Mouse (Mus musculus) layer of hippocampus, adult 9-10 months (tissue): ENCODE measurements around the gene Zbtb16.

ENCODE experiments used
- DNase-seq: peaks from one replicate; pipeline ENCODE4 v3.0.0; 2022; ENCODE audit warnings: low spot score

Gene Zbtb16

DNA sequence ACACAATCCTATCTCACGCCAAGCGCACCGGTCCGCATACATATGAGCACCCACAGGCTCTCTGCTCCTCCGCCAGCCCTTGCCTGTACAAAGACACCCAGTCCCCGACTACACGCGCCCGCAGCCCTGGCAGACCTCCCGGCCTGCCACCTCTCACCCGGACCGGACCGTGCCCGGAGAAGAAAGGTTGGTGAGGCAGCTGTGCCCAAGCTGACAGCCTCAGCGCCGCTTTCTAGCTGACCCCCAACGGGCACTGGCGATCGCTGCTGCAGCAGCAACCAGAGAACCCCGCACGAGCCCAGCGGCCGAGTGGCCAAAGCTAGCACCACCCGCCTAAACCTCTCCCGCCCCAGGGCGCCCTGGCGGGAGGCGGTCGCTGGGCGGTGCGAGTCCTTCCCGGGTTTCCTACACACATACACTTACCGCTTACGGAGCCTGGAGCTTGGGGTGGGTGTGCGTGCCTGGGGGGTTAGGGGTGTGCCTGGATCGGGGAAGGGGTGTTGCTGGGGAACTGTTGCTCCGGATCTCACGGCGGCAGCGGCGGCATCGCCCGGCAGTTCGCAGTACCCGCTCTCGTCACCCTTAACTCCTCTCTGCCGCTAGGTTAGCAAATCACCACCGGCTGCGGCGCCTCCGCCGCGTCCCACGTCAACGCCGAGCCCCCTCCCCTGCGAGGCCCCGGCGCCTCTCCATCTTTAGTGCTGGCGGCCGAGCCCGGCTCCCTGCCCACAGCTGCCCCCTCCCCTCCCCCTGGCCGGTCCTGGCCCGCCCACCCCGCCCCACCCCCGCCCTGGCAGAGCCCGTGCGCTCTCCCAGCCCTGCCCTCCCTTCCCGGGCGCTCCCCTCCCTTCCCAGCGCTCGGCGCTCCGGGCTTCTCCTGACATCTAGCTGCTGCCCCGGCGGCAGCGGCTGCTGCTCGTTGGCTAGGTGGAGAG is at the start of gene Zbtb16:
Gene Zbtb16, minus strand, starts transcription at position 592 of the 935 bp plus-strand sequence.
- DNase-seq = no peak

DNA sequence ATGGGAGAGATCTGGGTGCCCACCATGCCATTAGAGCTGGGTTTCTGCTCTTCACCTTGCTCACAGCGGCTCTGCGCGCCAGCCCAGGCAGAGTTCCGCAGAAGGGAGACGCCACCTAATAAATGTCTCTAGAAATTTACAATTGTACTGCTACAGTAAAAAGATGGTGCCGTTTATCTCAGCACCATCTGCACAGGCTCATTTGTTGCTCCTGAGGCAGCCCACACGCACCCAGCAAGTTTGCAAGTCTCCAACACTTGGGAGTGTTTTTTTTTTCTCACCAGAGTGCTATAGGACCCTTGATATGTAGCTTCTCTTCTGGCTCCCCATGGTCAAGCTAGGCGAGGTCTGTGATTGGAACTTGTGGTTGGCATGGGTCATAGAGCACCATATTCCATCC is 36.9 kb upstream of the Zbtb16 start:
- DNase-seq = no peak

DNA sequence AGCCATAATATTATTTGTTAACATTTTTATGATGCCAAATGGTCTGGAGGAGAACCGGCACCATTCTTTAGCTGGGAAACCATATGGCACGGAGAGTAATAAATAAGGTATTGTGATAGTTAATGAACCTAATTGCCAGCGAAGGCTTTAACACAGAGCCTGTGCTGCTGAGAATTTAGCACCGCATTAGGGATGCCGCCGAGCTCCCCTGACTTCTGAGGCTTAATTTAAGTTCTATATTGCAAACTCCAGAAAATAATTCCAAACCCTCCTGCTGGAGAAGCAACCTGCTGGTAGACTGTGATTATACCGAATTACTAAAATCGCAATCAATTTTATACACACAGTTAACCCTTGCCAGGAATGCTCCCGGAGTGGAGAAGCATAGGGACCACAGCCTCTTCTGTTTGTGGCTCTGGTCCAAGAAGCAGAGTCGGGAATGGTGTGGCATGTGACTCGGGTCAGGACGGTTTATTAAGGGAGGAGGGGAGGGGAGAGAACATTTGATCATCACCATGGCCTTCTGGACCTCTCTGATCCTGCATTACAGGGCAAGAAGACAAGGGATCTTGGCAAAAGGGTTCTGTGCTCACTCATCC is 30.6 kb upstream of the Zbtb16 start:
- no peak for DNase-seq

DNA sequence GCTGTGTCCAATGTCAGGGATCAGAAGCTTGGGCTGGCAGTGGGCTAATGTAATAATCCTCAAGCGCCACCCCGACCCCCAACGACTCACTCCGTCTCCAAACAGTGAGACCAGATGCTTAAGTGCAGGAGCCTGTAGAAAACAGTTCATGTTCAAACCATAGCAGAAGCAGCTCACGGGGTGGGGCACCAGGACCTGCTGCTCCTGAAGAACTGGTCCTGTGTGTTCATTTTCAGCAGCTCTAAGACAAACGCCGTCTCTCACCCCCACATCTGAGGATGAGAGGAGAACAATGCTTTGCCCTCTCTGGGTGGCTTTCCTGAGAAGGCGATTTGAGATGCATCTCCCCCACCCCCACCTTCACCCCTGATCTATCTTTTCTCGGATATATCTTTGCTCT is 29.2 kb upstream of the Zbtb16 start:
- no peak for DNase-seq

DNA sequence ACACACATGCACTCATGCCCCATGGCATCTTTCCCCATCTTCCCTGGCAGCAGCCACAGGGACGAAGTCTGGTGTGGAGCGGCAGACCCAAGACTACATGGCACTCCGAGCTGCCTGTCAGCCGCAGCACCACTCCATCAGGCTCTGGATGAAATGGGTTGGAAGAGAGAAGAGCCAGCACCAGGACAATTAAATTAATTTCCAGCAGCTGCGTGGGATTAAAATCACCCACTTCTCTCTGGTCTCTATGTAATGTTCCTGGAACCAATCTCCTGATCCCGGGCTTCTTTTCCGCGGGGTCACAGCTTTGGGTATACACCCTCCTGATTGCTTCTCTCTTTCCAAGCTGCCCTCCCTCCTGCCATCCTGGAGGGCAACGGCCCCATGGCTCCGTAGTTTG is 25.5 kb upstream of the Zbtb16 start:
- no peak for DNase-seq

DNA sequence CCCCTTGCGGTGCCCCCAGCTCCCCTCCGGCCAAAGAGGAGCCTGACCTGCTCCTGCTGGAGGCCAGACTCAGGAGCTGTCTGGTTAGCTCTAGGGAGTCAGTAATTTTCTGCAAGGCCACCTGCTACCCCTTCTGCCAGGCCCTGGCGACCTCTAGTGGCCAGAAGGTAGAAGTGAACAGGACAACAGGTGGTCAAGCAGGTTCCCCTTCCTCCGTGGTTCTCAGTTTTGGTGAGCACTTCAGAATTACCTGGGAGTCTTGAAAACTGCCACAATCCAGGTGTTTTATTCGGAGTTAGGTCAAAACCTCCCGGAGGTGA is 24.5 kb upstream of the Zbtb16 start:
- DNase-seq = peak; percentile 35

DNA sequence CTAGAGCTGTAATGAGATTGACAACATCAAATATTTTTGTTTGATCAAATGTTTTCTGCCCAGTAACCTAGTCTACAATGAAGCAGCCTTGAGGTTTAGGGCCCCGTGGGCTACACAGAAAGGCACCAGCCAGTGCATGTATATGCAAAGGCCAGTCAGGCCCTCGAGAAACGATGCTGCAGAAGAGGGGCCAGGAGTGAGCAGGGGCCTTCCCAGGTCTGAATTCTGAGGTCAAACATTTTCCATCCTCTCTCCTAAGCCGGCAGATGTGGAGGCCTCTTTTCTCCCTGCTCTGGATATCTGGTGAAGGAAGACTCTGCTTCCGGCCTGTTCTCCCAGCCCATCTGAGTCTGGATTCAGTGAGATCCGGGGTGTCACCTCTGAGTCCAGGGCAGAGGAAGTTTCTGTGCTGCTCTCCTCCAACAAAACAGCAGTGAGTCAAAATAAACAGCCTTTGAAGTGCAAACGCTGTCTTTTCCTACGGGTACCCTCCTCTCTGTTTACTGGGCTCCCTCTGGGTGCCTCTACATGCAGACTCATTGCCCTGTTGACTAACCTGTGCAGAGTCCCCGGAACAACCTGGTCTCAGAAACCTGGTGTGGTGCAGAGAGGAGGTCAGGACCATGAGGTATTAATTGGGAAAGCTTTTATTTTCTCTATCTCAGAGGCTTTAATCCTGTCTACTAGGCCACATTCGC is 24.0 kb upstream of the Zbtb16 start:
- DNase-seq = no peak

DNA sequence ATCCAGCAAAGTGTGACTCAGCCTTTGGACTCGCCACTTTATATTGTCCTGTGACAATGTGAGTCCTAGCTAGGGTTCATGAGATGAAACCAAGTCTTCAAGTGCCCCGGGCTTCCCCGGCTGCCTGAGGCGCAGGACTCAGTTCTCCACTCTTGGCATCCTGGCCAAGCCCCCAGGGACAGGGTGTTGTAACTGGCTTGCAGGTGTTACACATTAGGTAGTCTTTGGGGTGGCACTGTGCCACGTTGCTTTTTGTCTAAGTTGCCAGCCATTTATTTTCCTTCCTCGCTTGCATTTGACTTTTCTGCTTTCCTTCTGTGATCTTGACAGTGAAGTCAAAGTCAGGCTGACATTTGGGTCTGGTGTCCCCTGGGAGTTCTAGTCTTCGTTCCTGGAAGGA is 21.9 kb upstream of the Zbtb16 start:
- DNase-seq = no peak

DNA sequence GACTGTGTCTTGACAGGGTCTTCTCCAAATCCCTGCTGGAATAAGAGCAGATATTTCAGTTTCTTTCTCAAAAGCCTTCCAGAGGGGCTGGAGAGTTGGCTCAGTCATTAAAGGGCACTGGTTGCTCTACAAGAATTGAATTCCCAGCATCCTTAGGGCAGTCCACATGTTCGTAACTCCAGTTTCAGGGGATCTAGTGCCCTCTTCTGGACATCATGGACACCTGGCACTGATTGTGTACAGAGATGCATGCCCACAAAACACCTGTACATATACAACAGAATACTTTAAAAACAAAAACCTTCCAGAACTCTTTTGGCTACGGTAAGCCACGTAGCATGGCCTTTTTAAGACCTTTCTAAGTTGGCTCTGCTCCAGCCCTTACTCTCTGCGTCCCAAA is 20.2 kb upstream of the Zbtb16 start:
- no peak for DNase-seq

DNA sequence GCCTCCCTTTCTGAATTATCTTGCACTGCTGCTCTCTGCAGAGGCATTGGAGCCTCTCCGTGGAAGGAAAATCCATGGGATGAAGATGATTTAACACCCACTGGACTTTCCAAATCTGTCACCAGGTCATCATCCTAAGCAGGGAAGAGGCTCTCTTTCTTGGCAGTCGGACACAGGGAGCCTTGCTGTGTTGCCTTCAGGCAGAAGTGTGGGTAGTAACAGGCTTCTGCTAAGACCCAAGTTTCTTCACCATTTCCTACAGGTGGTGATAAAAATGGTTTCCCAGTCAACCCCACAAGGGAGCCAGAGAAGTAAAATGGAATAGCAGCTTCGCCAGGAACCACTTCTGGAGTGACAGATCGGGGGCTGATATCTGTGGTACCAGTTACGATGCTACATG is 13.5 kb upstream of the Zbtb16 start:
- DNase-seq = no peak

DNA sequence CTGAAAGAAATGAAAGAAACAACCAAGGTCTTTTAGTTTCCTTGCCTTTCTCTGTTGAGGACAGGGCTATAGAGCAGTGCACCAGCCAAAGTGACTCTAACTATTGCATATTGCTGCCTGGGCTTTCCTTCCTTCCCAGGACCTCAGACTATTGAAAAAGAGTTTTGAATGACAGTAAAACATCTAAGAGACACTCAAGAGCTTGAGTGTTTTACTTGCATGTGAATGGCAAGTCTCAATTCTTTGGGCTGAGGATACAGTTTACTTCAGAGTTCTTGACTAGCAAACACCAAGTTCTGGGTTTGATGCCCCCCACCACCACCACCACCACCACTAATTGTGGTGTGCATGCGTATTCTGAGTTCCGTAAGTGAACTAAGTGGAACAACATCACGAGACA is 3.5 kb upstream of the Zbtb16 start:
- DNase-seq = no peak

DNA sequence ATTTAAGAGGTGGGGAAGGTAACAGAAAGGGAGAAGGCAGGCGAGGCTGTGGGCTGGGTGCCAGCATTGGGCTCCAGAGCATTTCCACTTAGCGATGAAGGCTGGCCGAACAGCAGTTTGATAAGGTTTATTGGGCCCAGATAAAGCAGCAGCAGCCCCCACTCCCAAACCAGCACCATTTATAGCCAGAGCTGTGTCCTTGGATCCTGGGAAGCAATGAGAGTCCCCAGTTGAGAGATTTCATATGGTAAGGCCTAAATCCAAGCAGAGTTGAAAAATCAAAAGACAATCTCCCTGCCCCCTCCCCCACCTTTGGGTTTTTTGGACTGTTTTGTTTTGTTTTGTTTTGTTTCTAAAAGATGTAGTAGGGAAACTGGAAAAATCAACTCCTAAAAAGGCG is 2.3 kb upstream of the Zbtb16 start:
- DNase-seq = no peak

DNA sequence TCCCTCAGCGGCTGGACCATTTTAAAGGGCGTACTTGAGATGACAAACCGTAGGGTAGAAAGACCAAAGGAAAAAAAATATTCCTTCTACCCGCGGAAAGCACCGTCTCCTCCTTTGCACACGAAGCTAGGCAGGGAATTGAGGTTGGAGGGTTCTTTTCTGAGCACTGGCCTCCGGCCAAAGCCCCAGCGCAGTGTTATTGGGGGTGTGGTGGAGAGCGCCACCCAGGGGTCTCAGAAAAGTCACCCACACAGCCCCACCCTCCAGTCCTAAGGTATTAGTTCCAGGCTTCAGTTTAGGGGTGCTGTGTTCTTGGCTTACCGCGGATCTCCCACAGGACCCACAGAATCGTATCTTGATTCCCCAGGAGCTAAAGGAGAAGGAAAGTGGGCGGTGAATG is 1.2 kb upstream of the Zbtb16 start:
- DNase-seq = no peak

DNA sequence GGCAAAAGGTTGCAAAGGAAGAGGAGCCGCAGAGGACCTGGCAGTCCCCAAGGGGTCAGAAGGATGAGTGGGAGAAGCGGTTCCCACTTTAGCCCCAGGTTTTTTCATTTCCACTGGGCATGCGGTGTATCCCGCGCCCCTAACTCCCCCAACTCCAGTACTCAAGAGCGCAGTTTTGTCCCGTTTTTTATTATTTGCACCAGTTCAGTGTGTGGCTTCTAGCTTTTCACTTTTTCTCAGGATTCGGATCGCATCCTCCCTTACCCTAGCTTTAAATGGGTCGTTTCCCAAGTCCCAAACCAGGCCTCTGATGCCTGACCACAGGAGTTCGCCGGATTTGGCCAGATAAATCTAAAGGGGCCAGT is 526 bp upstream of the Zbtb16 start:
- DNase-seq = no peak

DNA sequence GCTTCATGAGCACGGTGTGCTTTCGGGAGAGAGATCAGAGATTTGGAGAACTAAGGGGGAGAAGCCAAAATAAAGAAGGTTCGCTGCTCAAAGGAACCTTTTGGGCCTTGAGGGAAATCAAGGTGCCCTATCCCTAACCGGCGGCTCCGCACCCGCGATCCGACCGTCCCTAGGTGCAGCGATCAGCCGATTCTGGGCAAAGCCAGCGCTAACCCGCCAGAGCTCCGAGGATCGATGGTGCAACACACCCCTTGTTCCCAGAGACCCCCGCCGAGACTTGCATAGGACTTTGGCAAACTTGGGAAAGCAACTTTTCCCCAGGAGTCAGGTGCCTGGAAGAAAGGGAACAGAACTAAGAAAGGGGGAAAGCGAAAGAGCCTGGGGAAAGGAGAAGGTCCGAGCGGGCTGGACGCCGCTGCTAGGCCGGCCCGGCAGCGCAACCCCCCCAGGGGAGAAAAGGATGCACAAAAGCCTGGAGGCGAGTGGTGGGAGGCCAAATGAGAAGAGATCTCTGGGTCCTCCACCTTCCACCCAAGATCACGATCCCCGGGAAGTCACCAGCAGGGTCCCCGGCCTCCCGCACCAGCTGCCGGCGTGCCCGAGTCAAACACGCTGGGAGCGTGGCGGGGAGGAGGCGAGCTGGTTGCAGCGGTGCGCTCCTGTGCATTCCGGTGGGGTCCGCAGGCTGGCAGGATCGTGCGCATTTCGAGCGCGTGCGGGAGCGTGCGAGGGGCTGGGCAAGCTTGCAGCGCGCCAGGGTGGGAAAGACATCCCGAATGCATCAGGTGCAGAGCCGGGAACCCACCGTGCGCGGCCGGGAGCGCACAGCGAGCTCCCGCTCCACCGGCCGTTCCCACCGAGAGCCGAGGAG is 1.2 kb downstream of the Zbtb16 start:
- no peak for DNase-seq

DNA sequence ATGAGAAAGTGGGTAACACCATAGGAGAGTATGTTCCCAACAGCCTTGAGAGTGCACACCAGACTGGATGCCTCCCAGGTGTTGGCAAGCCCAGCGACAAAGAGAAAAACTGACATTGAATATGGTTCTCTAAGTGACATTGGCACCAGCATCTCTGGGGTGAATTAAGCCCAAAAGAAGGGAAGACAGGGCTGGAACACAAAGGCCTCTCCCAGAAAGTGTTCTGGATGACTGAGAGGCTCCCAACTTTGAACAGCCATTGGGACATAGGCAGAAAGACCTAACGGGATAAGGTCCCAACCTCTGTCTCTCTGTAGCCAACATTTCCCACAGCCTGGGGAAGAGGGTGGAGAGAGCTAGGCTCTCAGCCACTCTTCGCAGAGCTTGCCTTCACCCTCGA is 2.0 kb downstream of the Zbtb16 start:
- DNase-seq = no peak

DNA sequence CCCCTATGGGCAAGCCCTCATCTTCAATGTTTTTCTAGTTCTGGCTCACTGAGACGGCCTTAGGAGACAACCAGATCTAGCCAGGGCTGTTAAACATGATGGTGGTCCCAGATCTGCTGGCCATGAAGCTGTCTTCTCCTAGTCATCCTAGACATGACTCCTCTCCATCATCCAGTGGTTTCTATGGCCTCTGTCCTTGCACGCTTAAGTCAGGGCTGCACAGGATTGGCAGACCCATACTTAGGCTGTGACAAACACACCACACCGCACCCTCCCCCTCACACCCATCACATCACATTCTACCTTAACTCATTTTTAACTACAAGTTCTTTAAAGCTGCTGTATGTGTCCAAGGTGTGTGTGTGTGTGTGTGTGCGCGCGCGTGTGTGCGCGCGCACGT is 2.5 kb downstream of the Zbtb16 start:
- no peak for DNase-seq

DNA sequence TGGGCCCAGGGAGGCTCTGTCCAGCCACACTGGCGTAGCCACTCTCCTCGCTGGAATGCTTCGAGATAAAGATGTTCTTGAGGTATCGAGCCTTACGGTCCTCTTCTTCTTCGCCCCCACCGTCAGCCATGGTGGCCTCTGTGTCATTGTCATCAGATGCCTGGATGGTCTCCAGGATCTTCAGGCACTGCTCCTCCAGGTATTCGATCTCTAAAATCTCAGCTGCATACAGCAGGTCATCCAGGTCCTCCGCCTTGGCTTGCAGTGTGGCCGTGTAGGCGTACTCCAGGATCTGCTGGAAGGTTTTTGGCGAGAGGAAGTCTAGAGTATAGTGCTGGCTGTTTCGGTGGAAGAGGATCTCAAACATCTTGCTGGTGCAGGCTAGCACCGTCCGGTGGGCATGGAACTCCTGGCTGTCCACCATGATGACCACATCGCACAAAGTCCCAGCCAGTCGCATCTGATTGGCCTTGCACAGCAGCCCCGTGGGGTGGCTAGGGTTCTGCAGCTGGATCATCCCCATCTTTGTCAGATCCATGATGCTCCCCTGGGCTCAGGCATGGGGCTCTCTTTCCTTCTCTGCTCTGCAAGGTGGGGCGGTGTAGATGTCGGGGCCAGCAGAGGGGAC is 3.4 kb downstream of the Zbtb16 start:
- no peak for DNase-seq

DNA sequence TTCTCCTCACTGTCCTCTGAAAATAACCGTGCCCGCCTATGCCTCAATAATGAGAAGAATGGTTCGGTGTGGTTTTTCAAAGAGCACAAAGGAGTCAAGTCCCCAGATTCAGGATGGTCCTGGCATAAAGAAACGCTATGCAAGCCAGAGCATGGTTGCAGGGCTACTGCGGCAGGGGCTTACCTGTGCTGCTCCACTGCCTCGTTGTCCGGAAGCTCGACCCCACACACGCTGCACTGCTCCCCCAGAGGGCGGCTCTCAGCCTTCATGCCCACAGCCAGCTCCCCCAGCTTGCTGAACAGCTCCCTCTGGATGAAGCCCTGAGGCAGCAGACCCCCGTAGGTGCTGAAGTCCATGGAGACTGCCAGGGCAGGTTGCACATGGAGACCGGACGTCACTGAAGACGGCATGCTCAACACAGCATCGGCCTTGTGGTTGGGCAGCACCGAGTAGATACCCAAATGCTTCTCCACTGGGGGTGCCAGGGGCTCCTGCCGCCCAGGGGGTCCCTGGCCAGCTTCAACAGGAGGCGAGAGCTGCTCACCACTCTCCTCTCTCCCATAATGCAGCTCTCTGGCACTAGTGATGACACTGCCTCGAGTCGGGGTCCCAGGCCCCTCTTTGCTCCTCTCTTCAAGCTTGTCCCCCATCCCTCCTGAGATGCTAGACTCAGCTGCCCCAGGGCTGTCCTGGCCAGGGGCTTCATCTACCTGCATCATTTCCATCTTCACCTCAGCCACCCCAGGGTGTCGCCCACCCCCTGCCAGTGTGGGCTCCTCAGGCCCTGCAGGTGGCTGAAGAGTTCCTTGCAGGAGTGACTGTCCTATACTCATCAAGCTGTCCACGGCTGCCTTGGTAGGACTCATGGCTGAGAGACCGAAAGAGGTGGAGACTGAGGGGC is 4.2 kb downstream of the Zbtb16 start:
- no peak for DNase-seq

DNA sequence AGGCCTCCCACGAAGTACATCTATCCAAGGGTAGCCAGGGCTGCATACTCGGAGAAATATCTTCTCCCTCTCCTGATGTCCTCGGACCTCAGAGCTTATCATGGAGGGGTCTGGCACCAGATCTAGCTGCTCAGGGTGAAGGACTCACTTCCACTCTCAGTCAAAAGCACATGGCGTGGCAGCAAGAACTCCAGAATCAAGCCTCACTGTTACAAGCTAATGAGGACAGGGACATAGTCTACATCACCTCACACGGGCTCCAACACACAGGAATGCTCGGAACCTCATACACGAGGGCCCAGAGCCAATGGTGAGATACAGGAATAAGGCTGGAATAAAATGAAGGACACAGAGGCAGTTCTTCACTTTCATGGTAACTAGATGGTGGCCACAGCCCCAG is 7.2 kb downstream of the Zbtb16 start:
- no peak for DNase-seq

DNA sequence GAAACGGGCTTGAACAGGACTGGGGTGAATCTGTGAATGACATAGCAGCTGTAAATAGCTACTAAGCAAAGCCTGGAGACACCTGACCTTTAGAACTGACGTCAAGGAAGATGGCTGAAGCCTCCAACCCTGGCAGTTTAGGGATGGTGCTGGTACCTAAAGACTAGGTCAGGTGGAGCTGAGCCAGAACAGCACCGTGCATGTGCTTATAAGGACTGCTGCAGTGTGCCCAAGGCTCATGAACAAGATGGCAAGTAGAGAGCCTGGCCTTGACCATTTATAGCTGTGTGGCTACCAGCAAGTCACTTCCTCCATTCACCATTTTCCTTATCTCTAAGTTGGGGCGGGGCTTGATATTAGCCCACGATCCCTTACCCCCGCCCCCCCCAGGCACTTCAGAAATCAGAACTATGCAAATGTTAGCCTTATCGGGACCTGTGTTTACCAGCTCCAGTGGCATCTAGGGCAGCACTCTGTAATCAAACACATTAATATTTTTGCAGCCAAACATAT is 9.6 kb downstream of the Zbtb16 start:
- no peak for DNase-seq
